In genomic region chr1:105188210-105188919, GRCm38 (mm10) we compare ENCODE assay signal across 28 mouse cellular contexts.
DNase-seq lines count a peak whose midpoint lies in the region; ATAC-seq and TF ChIP-seq lines count a peak whose summit lies in the region.
"Had no signal": no experiment of that assay in that cellular context is flagged by ENCODE, and none has a peak within 500 bp of the region (broad histone marks: within the 10 kb centered on the region; RNA-seq: fewer than 3 reads in every experiment).

No protein-coding gene starts in this region.

- H3K4me2 ChIP-seq in lung, embryonic 14.5 days = no peak overlapping the region
- H3K4me2 ChIP-seq in stomach, postnatal 0 days (replicated peaks; ENCODE audit: low read depth) = no peak overlapping the region
- H3K4me2 ChIP-seq in liver, postnatal 0 days (ENCODE audit: low read depth, low read length) = no peak overlapping the region
- H3K4me2 ChIP-seq: heart, embryonic 12.5 days; hindbrain, embryonic 13.5 days; limb, embryonic 13.5 days; liver, embryonic 11.5 days; midbrain, embryonic 13.5 days; neural tube, embryonic 15.5 days; stomach, embryonic 15.5 days had no signal

- no peak for DNase-seq in gastrocnemius, adult 2 months
- DNase-seq in gastrocnemius, postnatal 4 days (ENCODE audit: low spot score in 2 of 2) = no peak
- DNase-seq in lung, embryonic 14.5 days = peak; percentile 31
- DNase-seq in lung, postnatal 10 days = no peak
- peak; percentile 10 for DNase-seq in lung, postnatal 14 days
- no peak for DNase-seq in stomach, postnatal 0 days (ENCODE audit: low spot score)
- no peak for DNase-seq in liver, postnatal 0 days
- no peak for DNase-seq in urinary bladder, postnatal 14 days (ENCODE audit: low spot score)
- DNase-seq: cerebellum, adult 2 months; cerebellum, postnatal 14 days; gastrocnemius, postnatal 25 days; heart, adult 2 months; heart, postnatal 4 days; layer of hippocampus, adult 9-11 months; right cerebral cortex, postnatal 25 days; thymus, adult 18-20 months; thymus, postnatal 25 days had no signal

- no peak for TF ChIP-seq EP300 in stomach, postnatal 0 days (optimal IDR thresholded peaks at IDR 0.05)
- no peak for TF ChIP-seq EP300 in liver, postnatal 0 days (IDR thresholded peaks at IDR 0.05; ENCODE audit: low read depth)

- no peak for TF ChIP-seq CTCF in gastrocnemius, adult 2 months (IDR thresholded peaks at IDR 0.05)
- no peak for TF ChIP-seq CTCF in lung, embryonic 14.5 days (IDR thresholded peaks at IDR 0.05; ENCODE audit: low read depth)
- no peak for TF ChIP-seq CTCF in stomach, postnatal 0 days (IDR thresholded peaks at IDR 0.05; ENCODE audit: low read depth)
- TF ChIP-seq CTCF in liver, postnatal 0 days (IDR thresholded peaks at IDR 0.05; ENCODE audit: low read depth) = no peak

- no peaks in the 10 kb centered on the region for H3K4me1 ChIP-seq in lung, embryonic 14.5 days (ENCODE audit: insufficient read depth)
- no peaks in the 10 kb centered on the region for H3K4me1 ChIP-seq in stomach, postnatal 0 days (replicated peaks; ENCODE audit: control insufficient read depth, insufficient read depth)
- H3K4me1 ChIP-seq in liver, postnatal 0 days (ENCODE audit: insufficient read depth) = no peaks in the 10 kb centered on the region
- H3K4me1 ChIP-seq: hindbrain, embryonic 13.5 days; limb, embryonic 13.5 days; midbrain, embryonic 13.5 days; neural tube, embryonic 15.5 days; stomach, embryonic 15.5 days had no signal

- peak; percentile 83 for ATAC-seq in lung, embryonic 14.5 days (ENCODE audit: insufficient read depth)
- peak; percentile 39; the same call in 1 of the 2 replicates for ATAC-seq in stomach, postnatal 0 days (ENCODE audit: low FRiP score, low TSS enrichment)
- no peak for ATAC-seq in liver, postnatal 0 days
- ATAC-seq: forebrain, embryonic 14.5 days; intestine, postnatal 0 days; midbrain, embryonic 13.5 days had no signal

- peak overlapping the region; percentile 50 for H3K27ac ChIP-seq in gastrocnemius, adult 2 months
- peak overlapping the region; percentile 30; the same call in 1 of the 2 replicates for H3K27ac ChIP-seq in lung, embryonic 14.5 days (ENCODE audit: low read depth)
- peak overlapping the region; percentile 61; the same call in 1 of the 2 replicates for H3K27ac ChIP-seq in stomach, postnatal 0 days (replicated peaks)
- no peak overlapping the region for H3K27ac ChIP-seq in liver, postnatal 0 days (ENCODE audit: low read depth)
- H3K27ac ChIP-seq: heart, adult 2 months; hindbrain, embryonic 13.5 days; kidney, postnatal 0 days; limb, embryonic 13.5 days; midbrain, embryonic 13.5 days; neural tube, embryonic 15.5 days; stomach, embryonic 15.5 days had no signal

- H3K4me3 ChIP-seq in gastrocnemius, adult 2 months = no peak overlapping the region
- H3K4me3 ChIP-seq in lung, embryonic 14.5 days (ENCODE audit: low read depth, low read length) = no peak overlapping the region
- H3K4me3 ChIP-seq in stomach, postnatal 0 days (ENCODE audit: low read depth, low read length) = no peak overlapping the region
- no peak overlapping the region for H3K4me3 ChIP-seq in liver, postnatal 0 days (ENCODE audit: low read depth, low read length)
- H3K4me3 ChIP-seq: heart, adult 2 months; heart, embryonic 12.5 days; hindbrain, embryonic 13.5 days; limb, embryonic 13.5 days; midbrain, embryonic 13.5 days; neural tube, embryonic 15.5 days; stomach, embryonic 15.5 days had no signal

- H3K36me3 ChIP-seq in lung, embryonic 14.5 days (ENCODE audit: insufficient read depth) = no peaks in the 10 kb centered on the region
- no peaks in the 10 kb centered on the region for H3K36me3 ChIP-seq in stomach, postnatal 0 days (ENCODE audit: control insufficient read depth, insufficient read depth, low read length)
- H3K36me3 ChIP-seq in liver, postnatal 0 days (replicated peaks; ENCODE audit: insufficient read depth, low read length) = no peaks in the 10 kb centered on the region
- H3K36me3 ChIP-seq: G1E; heart, embryonic 12.5 days; hindbrain, embryonic 13.5 days; limb, embryonic 13.5 days; midbrain, embryonic 13.5 days; neural tube, embryonic 15.5 days; stomach, embryonic 15.5 days had no signal

- intact Hi-C loops in gastrocnemius, adult 2 months (cut with DNase I) = no loop called here

- no peaks in the 10 kb centered on the region for H3K27me3 ChIP-seq in lung, embryonic 14.5 days (ENCODE audit: insufficient read depth, low read length)
- H3K27me3 ChIP-seq in stomach, postnatal 0 days (ENCODE audit: control insufficient read depth, insufficient read depth, low read length) = no peaks in the 10 kb centered on the region
- H3K27me3 ChIP-seq in liver, postnatal 0 days (ENCODE audit: insufficient read depth, low read length) = no peaks in the 10 kb centered on the region
- H3K27me3 ChIP-seq: heart, embryonic 12.5 days; hindbrain, embryonic 13.5 days; limb, embryonic 13.5 days; midbrain, embryonic 13.5 days; neural tube, embryonic 15.5 days; stomach, embryonic 15.5 days had no signal

- H3K9me3 ChIP-seq in lung, embryonic 14.5 days (ENCODE audit: low read depth, low read length) = no peaks in the 10 kb centered on the region
- H3K9me3 ChIP-seq in stomach, postnatal 0 days (ENCODE audit: control insufficient read depth, low read length) = no peaks in the 10 kb centered on the region
- no peaks in the 10 kb centered on the region for H3K9me3 ChIP-seq in liver, postnatal 0 days (ENCODE audit: low read length)
- H3K9me3 ChIP-seq: heart, embryonic 12.5 days; hindbrain, embryonic 13.5 days; limb, embryonic 13.5 days; midbrain, embryonic 13.5 days; neural tube, embryonic 15.5 days; stomach, embryonic 15.5 days had no signal

- no peak overlapping the region for H3K9ac ChIP-seq in lung, embryonic 14.5 days
- H3K9ac ChIP-seq in stomach, postnatal 0 days (ENCODE audit: low read length) = no peak overlapping the region
- no peak overlapping the region for H3K9ac ChIP-seq in liver, postnatal 0 days (replicated peaks)
- H3K9ac ChIP-seq: heart, embryonic 12.5 days; hindbrain, embryonic 13.5 days; limb, embryonic 13.5 days; midbrain, embryonic 13.5 days; neural tube, embryonic 15.5 days; stomach, embryonic 15.5 days had no signal

- WGBS in lung, embryonic 14.5 days = 49% methylated on average over 3 of the region's 3 CpGs
- WGBS in stomach, postnatal 0 days = 57% methylated on average over 3 of the region's 3 CpGs
- 66% methylated on average over 3 of the region's 3 CpGs for whole genome bisulfite sequencing in liver, postnatal 0 days (ENCODE audit: insufficient replicate concordance)

Comparison
In these comparisons a context has a peak if more than half of its experiments do, and no peak if none do; other contexts are left out.
1. DNase-seq: peak in lung, embryonic 14.5 days (single experiment) and lung, postnatal 14 days (single experiment); none in gastrocnemius, adult 2 months (single experiment), gastrocnemius, postnatal 4 days (0 of 2), lung, postnatal 10 days (single experiment), stomach, postnatal 0 days (single experiment), liver, postnatal 0 days (single experiment) and urinary bladder, postnatal 14 days (single experiment).